Mouse (Mus musculus): ENCODE measurements at regions not wholly inside any gene's neighbourhood (a gene's known extent, or its start where the extent isn't known, plus 50 kb on each side); places are given as distances from the start of the nearest gene placed in this dataset.

GRCm38 (mm10) chr1:41393287-41393686, 587.9 kb downstream of the Tmem182 start:
- WGBS: 50% methylated on average over 4 of the region's 4 CpGs
- no peak overlapping the region for H3K4me2 ChIP-seq (ENCODE audit: low read length)
- H3K36me3 ChIP-seq (ENCODE audit: insufficient read depth, low read length): no peaks in the 10 kb centered on the region

GRCm38 (mm10) chr1:41395081-41395480, 589.7 kb downstream of the Tmem182 start:
- H3K27ac ChIP-seq: no peak overlapping the region
- H3K4me1 ChIP-seq (replicated peaks; ENCODE audit: insufficient read depth, low read length): no peaks in the 10 kb centered on the region; the same call in 1 of the 2 replicates
- no peak overlapping the region for H3K9ac ChIP-seq (ENCODE audit: low read depth, low read length)
- no peak for TF ChIP-seq CTCF (IDR thresholded peaks at IDR 0.05; ENCODE audit: low read depth)
- no peaks in the 10 kb centered on the region for H3K27me3 ChIP-seq (ENCODE audit: insufficient read depth, low read length)
- DNase-seq (ENCODE audit: low spot score) (no peak), ATAC-seq (replicated peaks; ENCODE audit: low FRiP score, low read depth) (no peak)
- no peak overlapping the region for H3K4me3 ChIP-seq (replicated peaks; ENCODE audit: low read depth, low read length)
- H3K9me3 ChIP-seq (replicated peaks; ENCODE audit: low read length): no peaks in the 10 kb centered on the region
- no peaks in the 10 kb centered on the region for H3K36me3 ChIP-seq (ENCODE audit: insufficient read depth, low read length)
- no peak overlapping the region for H3K4me2 ChIP-seq (ENCODE audit: low read length)
- 78% methylated on average over 3 of the region's 3 CpGs for WGBS

More at GRCm38 (mm10) chr1:41393287-41393686, 587.9 kb downstream of the Tmem182 start:
- Histone ChIP-seq H3K9ac (ENCODE audit: low read depth, low read length) (no peak overlapping the region), H3K9me3 (replicated peaks; ENCODE audit: low read length) (no peaks in the 10 kb centered on the region), H3K27me3 (ENCODE audit: insufficient read depth, low read length) (no peaks in the 10 kb centered on the region), H3K4me3 (replicated peaks; ENCODE audit: low read depth, low read length) (no peak overlapping the region), H3K4me1 (replicated peaks; ENCODE audit: insufficient read depth, low read length) (no peaks in the 10 kb centered on the region; the same call in 1 of the 2 replicates), H3K27ac (no peak overlapping the region)
- DNase-seq (ENCODE audit: low spot score) (no peak), ATAC-seq (replicated peaks; ENCODE audit: low FRiP score, low read depth) (no peak)
- TF ChIP-seq CTCF (IDR thresholded peaks at IDR 0.05; ENCODE audit: low read depth): no peak

- no peak overlapping the region for H3K4me2 ChIP-seq (ENCODE audit: low read length)
- H3K9ac ChIP-seq (ENCODE audit: low read depth, low read length): no peak overlapping the region
- H3K4me3 ChIP-seq (replicated peaks; ENCODE audit: low read depth, low read length): no peak overlapping the region
- DNase-seq (ENCODE audit: low spot score) (no peak), ATAC-seq (replicated peaks; ENCODE audit: low FRiP score, low read depth) (no peak)
- H3K9me3 ChIP-seq (replicated peaks; ENCODE audit: low read length): no peaks in the 10 kb centered on the region
- H3K27me3 ChIP-seq (ENCODE audit: insufficient read depth, low read length): no peaks in the 10 kb centered on the region
- no peak overlapping the region for H3K27ac ChIP-seq
- H3K4me1 ChIP-seq (replicated peaks; ENCODE audit: insufficient read depth, low read length): no peaks in the 10 kb centered on the region
- TF ChIP-seq CTCF (IDR thresholded peaks at IDR 0.05; ENCODE audit: low read depth): no peak
- no peaks in the 10 kb centered on the region for H3K36me3 ChIP-seq (ENCODE audit: insufficient read depth, low read length)
- WGBS: 83% methylated on average over 5 of the region's 5 CpGs
Measured at GRCm38 (mm10) chr1:41410533-41410932, 605.1 kb downstream of the Tmem182 start.

- DNase-seq (ENCODE audit: low spot score) (no peak), ATAC-seq (replicated peaks; ENCODE audit: low FRiP score, low read depth) (no peak)
- no peak overlapping the region for H3K4me3 ChIP-seq (replicated peaks; ENCODE audit: low read depth, low read length)
- H3K27ac ChIP-seq: no peak overlapping the region
- no peaks in the 10 kb centered on the region for H3K9me3 ChIP-seq (replicated peaks; ENCODE audit: low read length)
- H3K9ac ChIP-seq (ENCODE audit: low read depth, low read length): no peak overlapping the region
- no peaks in the 10 kb centered on the region for H3K27me3 ChIP-seq (ENCODE audit: insufficient read depth, low read length)
- no peaks in the 10 kb centered on the region for H3K4me1 ChIP-seq (replicated peaks; ENCODE audit: insufficient read depth, low read length)
- H3K4me2 ChIP-seq (ENCODE audit: low read length): no peak overlapping the region
- no peaks in the 10 kb centered on the region for H3K36me3 ChIP-seq (ENCODE audit: insufficient read depth, low read length)
- no peak for TF ChIP-seq CTCF (IDR thresholded peaks at IDR 0.05; ENCODE audit: low read depth)
- WGBS: 58% methylated on average over 3 of the region's 3 CpGs
Measured at GRCm38 (mm10) chr1:41411641-41412040, 606.2 kb downstream of the Tmem182 start.

DNA sequence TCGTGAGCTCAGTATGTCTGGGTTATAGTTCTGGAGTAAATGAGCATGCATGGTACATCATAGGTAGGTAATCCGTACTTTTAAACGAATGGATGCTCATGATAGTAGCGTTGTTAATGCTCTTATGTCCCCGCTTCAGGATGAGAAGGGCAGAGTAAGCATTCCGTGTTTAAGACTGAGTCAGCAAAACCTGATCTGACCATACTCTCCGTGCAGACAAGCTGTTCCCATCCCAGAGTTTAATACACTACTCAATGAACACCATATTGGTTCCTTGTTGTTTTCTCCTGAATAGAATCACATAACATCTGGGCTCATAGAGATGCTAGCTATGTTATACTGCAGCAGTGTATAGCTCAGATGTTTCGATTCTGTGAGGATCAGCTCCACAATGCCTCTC, 606.7 kb downstream of the Tmem182 start:
- Histone ChIP-seq H3K9ac (ENCODE audit: low read depth, low read length) (no peak overlapping the region), H3K4me2 (ENCODE audit: low read length) (no peak overlapping the region), H3K27me3 (ENCODE audit: insufficient read depth, low read length) (no peaks in the 10 kb centered on the region), H3K27ac (no peak overlapping the region), H3K36me3 (ENCODE audit: insufficient read depth, low read length) (no peaks in the 10 kb centered on the region), H3K4me1 (replicated peaks; ENCODE audit: insufficient read depth, low read length) (no peaks in the 10 kb centered on the region), H3K9me3 (replicated peaks; ENCODE audit: low read length) (no peaks in the 10 kb centered on the region), H3K4me3 (replicated peaks; ENCODE audit: low read depth, low read length) (no peak overlapping the region)
- ATAC-seq (replicated peaks; ENCODE audit: low FRiP score, low read depth) (no peak), DNase-seq (ENCODE audit: low spot score) (no peak)
- 83% methylated on average over 8 of the region's 8 CpGs for WGBS
- no peak for TF ChIP-seq CTCF (IDR thresholded peaks at IDR 0.05; ENCODE audit: low read depth)

DNA sequence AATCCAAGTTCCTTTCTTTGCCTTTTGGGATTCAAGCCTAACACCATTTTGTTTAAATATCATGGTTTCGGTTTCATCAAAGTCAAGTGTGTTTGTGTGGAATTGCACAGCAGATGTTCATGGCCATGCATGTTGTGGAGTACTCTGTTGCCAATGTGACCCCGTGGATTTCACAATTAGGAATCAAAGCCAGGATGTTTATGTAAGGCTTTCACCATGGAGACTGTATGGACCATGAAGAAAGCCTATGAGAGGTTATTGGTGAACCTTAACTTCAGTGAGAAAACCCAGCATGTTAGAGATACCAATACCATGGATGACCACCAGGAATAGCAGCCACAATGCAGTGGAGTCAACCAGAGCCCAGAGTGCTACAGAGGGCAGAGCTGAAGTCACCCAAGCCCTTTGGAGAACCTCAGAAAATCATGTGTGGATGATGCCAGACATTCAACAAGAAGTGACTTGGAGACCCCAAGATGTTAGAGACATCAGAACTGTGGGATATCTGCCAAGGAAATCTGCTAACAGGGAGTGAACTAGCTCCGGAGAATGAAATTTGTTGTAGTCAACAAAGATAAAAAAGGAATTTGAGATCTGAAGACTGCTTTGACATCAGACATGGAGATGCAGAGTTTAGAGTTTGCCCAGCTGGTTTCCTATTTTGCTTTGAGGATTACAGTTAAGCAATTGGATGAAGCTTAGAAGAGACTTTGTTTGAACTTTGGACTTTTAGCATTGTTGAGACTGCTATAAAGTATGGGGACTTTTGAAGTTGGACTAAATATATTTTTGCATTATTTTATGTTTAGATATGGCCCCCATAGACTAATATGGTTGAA, 615.3 kb downstream of the Tmem182 start:
- no peaks in the 10 kb centered on the region for H3K27me3 ChIP-seq (ENCODE audit: insufficient read depth, low read length)
- ATAC-seq (replicated peaks; ENCODE audit: low FRiP score, low read depth): no peak
- H3K9me3 ChIP-seq (replicated peaks; ENCODE audit: low read length): no peaks in the 10 kb centered on the region
- H3K4me2 ChIP-seq (ENCODE audit: low read length): no peak overlapping the region
- H3K9ac ChIP-seq (ENCODE audit: low read depth, low read length): no peak overlapping the region
- H3K4me3 ChIP-seq (replicated peaks; ENCODE audit: low read depth, low read length): no peak overlapping the region
- no peak for TF ChIP-seq CTCF (IDR thresholded peaks at IDR 0.05; ENCODE audit: low read depth)
- no peaks in the 10 kb centered on the region for H3K4me1 ChIP-seq (replicated peaks; ENCODE audit: insufficient read depth, low read length)
- no peaks in the 10 kb centered on the region for H3K36me3 ChIP-seq (ENCODE audit: insufficient read depth, low read length)
- DNase-seq (ENCODE audit: low spot score): peak; percentile 56
- WGBS: 73% methylated on average over 3 of the region's 3 CpGs
- no peak overlapping the region for H3K27ac ChIP-seq

Data from kidney, postnatal 0 days (tissue).